Mouse (Mus musculus): ENCODE data around the gene Pla1a. TPM values are rescaled to one million over a fixed set of nuclear protein-coding genes. Genes with fewer than 3 reads are reported as not detected.

The Pla1a gene
- total and polyA plus RNA-seq, 2 experiments: 55.2 to 82.1 TPM

DNA sequence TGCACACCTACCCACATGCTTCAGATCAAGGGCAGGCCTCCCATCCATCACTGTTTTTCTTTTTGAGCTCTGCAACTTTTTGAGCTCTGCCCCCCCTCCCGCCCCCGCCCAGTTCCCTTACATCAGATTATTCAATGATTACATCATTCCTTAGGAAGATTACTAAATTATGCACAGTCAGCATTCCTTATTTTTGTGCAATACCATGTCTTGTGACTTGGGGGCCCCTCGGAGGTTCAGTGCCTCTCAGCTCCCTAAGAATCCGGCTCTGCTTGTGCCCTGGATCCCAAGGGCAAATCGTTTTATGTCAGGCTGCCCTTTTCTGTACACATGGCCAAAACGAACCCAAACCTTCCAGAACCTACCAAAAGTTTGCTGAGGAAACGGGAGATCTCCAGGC is 18.0 kb downstream of the Pla1a start:
- Histone ChIP-seq H3K27ac (replicated peaks; ENCODE audit: insufficient read depth, low read depth, low read length) (no peak overlapping the region), H3K9ac (ENCODE audit: low read depth, low read length) (no peak overlapping the region), H3K4me3 (ENCODE audit: insufficient read depth, low read depth, low read length) (no peak overlapping the region), H3K79me2 (ENCODE audit: control insufficient read depth, insufficient read depth, low read length) (no peaks in the 10 kb centered on the region), H3K36me3 (ENCODE audit: control insufficient read depth, insufficient read depth, low read length) (peaks cover 23% of the 10 kb centered on the region), H3K27me3 (ENCODE audit: control insufficient read depth, insufficient read depth, low read length) (no peaks in the 10 kb centered on the region), H3K4me1 (ENCODE audit: control insufficient read depth, insufficient read depth, low read length) (no peaks in the 10 kb centered on the region)
- no peak for DNase-seq (ENCODE audit: extremely low read depth, low read depth, low spot score)
- 84% methylated on average over 7 of the region's 7 CpGs for WGBS
- TF ChIP-seq CTCF (IDR thresholded peaks at IDR 0.05; ENCODE audit: low read depth, low read length) (no peak), POLR2A (IDR thresholded peaks at IDR 0.05; ENCODE audit: extremely low read depth, insufficient read depth, low read length) (no peak)

GRCm38 (mm10) chr16:38408416-38408815 is 24.5 kb downstream of the Pla1a start:
- 99% methylated on average over 8 of the region's 8 CpGs for WGBS
- no peak for DNase-seq (ENCODE audit: extremely low read depth, low read depth, low spot score)
- Histone ChIP-seq H3K36me3 (ENCODE audit: control insufficient read depth, insufficient read depth, low read length) (peaks cover 12% of the 10 kb centered on the region; the same call in 1 of the 2 replicates), H3K4me1 (ENCODE audit: control insufficient read depth, insufficient read depth, low read length) (no peaks in the 10 kb centered on the region), H3K79me2 (ENCODE audit: control insufficient read depth, insufficient read depth, low read length) (no peaks in the 10 kb centered on the region), H3K4me3 (ENCODE audit: insufficient read depth, low read depth, low read length) (no peak overlapping the region), H3K9ac (ENCODE audit: low read depth, low read length) (no peak overlapping the region), H3K27me3 (ENCODE audit: control insufficient read depth, insufficient read depth, low read length) (no peaks in the 10 kb centered on the region), H3K27ac (replicated peaks; ENCODE audit: insufficient read depth, low read depth, low read length) (no peak overlapping the region)
- no peak for TF ChIP-seq CTCF (IDR thresholded peaks at IDR 0.05; ENCODE audit: low read depth, low read length)
- TF ChIP-seq POLR2A (IDR thresholded peaks at IDR 0.05; ENCODE audit: extremely low read depth, insufficient read depth, low read length): no peak

- H3K27me3 ChIP-seq (ENCODE audit: control insufficient read depth, insufficient read depth, low read length): no peaks in the 10 kb centered on the region
- peaks cover 12% of the 10 kb centered on the region for H3K36me3 ChIP-seq (ENCODE audit: control insufficient read depth, insufficient read depth, low read length)
- no peak overlapping the region for H3K9ac ChIP-seq (ENCODE audit: low read depth, low read length)
- H3K79me2 ChIP-seq (ENCODE audit: control insufficient read depth, insufficient read depth, low read length): no peaks in the 10 kb centered on the region
- no peak for DNase-seq (ENCODE audit: extremely low read depth, low read depth, low spot score)
- TF ChIP-seq POLR2A (IDR thresholded peaks at IDR 0.05; ENCODE audit: extremely low read depth, insufficient read depth, low read length) (no peak), CTCF (IDR thresholded peaks at IDR 0.05; ENCODE audit: low read depth, low read length) (no peak)
- WGBS: 69% methylated on average over 5 of the region's 5 CpGs
- no peak overlapping the region for H3K27ac ChIP-seq (replicated peaks; ENCODE audit: insufficient read depth, low read depth, low read length)
- H3K4me3 ChIP-seq (ENCODE audit: insufficient read depth, low read depth, low read length): no peak overlapping the region
- no peaks in the 10 kb centered on the region for H3K4me1 ChIP-seq (ENCODE audit: control insufficient read depth, insufficient read depth, low read length)
These were observed 25.4 kb downstream of the Pla1a start for GRCm38 (mm10) chr16:38407584-38407983.

DNA sequence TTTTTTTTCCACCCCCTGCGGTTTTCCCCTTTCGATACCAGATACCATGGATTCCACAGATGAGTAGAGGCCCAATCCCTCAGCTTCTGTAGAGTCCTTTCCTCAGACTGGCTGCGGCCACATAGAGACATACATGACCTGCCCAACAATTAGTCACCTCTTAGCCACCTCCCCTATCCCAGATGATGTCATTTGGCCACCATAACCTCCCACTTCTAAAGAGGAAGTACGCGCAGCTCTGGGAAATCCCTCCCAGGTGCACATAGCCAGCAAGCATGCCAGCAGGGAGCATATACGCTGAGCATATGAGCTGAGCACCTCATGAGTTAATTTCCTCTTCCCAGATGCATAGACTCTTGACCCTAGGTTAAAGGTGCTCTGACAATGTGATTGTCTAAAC is 26.2 kb downstream of the Pla1a start:
- Histone ChIP-seq H3K27me3 (ENCODE audit: control insufficient read depth, insufficient read depth, low read length) (no peaks in the 10 kb centered on the region), H3K4me1 (ENCODE audit: control insufficient read depth, insufficient read depth, low read length) (no peaks in the 10 kb centered on the region), H3K27ac (replicated peaks; ENCODE audit: insufficient read depth, low read depth, low read length) (no peak overlapping the region), H3K36me3 (ENCODE audit: control insufficient read depth, insufficient read depth, low read length) (peaks cover 12% of the 10 kb centered on the region), H3K9ac (ENCODE audit: low read depth, low read length) (no peak overlapping the region), H3K4me3 (ENCODE audit: insufficient read depth, low read depth, low read length) (no peak overlapping the region), H3K79me2 (ENCODE audit: control insufficient read depth, insufficient read depth, low read length) (no peaks in the 10 kb centered on the region)
- DNase-seq (ENCODE audit: extremely low read depth, low read depth, low spot score): no peak
- TF ChIP-seq POLR2A (IDR thresholded peaks at IDR 0.05; ENCODE audit: extremely low read depth, insufficient read depth, low read length): no peak
- TF ChIP-seq CTCF (IDR thresholded peaks at IDR 0.05; ENCODE audit: low read depth, low read length): no peak
- 87% methylated on average over 6 of the region's 6 CpGs for WGBS

GRCm38 (mm10) chr16:38406293-38406692 is 26.7 kb downstream of the Pla1a start:
- Histone ChIP-seq H3K27me3 (ENCODE audit: control insufficient read depth, insufficient read depth, low read length) (no peaks in the 10 kb centered on the region), H3K27ac (replicated peaks; ENCODE audit: insufficient read depth, low read depth, low read length) (no peak overlapping the region), H3K36me3 (ENCODE audit: control insufficient read depth, insufficient read depth, low read length) (peaks cover 12% of the 10 kb centered on the region), H3K79me2 (ENCODE audit: control insufficient read depth, insufficient read depth, low read length) (no peaks in the 10 kb centered on the region), H3K4me3 (ENCODE audit: insufficient read depth, low read depth, low read length) (no peak overlapping the region), H3K9ac (ENCODE audit: low read depth, low read length) (no peak overlapping the region), H3K4me1 (ENCODE audit: control insufficient read depth, insufficient read depth, low read length) (no peaks in the 10 kb centered on the region)
- DNase-seq (ENCODE audit: extremely low read depth, low read depth, low spot score): no peak
- TF ChIP-seq POLR2A (IDR thresholded peaks at IDR 0.05; ENCODE audit: extremely low read depth, insufficient read depth, low read length) (no peak), CTCF (IDR thresholded peaks at IDR 0.05; ENCODE audit: low read depth, low read length) (no peak)
- 83% methylated on average over 5 of the region's 5 CpGs for WGBS

DNA sequence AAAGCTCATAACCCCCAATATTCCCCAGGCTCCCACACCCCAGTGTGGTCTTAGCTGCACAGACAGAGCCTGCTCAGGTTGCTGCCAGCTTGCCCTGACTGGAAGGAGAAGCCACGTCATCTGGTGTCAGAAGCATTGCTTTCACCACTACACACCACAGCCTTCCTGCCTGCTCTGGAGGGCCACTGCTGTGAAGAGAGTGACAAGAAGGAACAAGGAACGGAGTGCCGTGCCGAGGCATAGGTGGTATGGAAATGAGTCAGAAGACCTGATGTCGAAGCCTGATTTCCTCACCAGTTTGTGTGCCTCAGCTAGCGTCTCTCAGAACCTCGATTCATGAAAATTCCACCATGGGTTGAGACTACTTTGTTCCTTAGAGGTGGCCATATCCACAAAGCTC is 29.3 kb downstream of the Pla1a start:
- Histone ChIP-seq H3K27me3 (ENCODE audit: control insufficient read depth, insufficient read depth, low read length) (no peaks in the 10 kb centered on the region), H3K36me3 (ENCODE audit: control insufficient read depth, insufficient read depth, low read length) (peaks cover 11% of the 10 kb centered on the region), H3K9ac (ENCODE audit: low read depth, low read length) (no peak overlapping the region), H3K4me3 (ENCODE audit: insufficient read depth, low read depth, low read length) (no peak overlapping the region), H3K79me2 (ENCODE audit: control insufficient read depth, insufficient read depth, low read length) (no peaks in the 10 kb centered on the region), H3K27ac (replicated peaks; ENCODE audit: insufficient read depth, low read depth, low read length) (no peak overlapping the region), H3K4me1 (ENCODE audit: control insufficient read depth, insufficient read depth, low read length) (no peaks in the 10 kb centered on the region)
- WGBS: 91% methylated on average over 7 of the region's 7 CpGs
- TF ChIP-seq POLR2A (IDR thresholded peaks at IDR 0.05; ENCODE audit: extremely low read depth, insufficient read depth, low read length): no peak
- no peak for TF ChIP-seq CTCF (IDR thresholded peaks at IDR 0.05; ENCODE audit: low read depth, low read length)
- DNase-seq (ENCODE audit: extremely low read depth, low read depth, low spot score): no peak

All from liver, adult 2 months (tissue).